ENCODE assay signal across 21 mouse cellular contexts in the genomic region with DNA sequence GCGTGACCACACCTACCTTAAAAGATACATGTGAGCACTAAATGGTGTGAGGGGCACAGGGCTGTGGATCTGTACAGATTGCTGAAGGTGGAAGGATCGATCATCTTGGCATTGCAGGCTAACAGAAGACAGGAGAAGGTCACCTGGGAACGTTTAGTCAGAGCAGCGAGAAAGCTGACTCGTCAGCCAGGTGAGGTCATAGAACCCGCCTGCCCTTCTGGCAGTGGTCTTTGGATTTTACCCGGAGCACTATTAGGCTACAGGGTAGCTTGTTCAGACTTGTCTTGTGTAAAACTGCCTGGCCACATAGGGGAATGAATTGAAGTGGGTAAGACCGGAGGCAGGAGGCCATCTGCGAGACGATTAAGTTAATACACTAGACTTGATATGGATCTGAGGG. TPM values are rescaled to one million over a fixed set of nuclear protein-coding genes. Genes with fewer than 3 reads are reported as not detected.
"Had no signal": no experiment of that assay in that cellular context is flagged by ENCODE, and none has a peak within 500 bp of the region (broad histone marks: within the 10 kb centered on the region; RNA-seq: fewer than 3 reads in every experiment).

No protein-coding gene starts in this region.

- H3K4me3 ChIP-seq: limb, embryonic 10.5 days; limb, embryonic 13.5 days; midbrain, embryonic 12.5 days; midbrain, embryonic 15.5 days; neural tube, embryonic 12.5 days; neural tube, embryonic 15.5 days had no signal

- H3K27me3 ChIP-seq: midbrain, embryonic 12.5 days; midbrain, embryonic 15.5 days; neural tube, embryonic 12.5 days; neural tube, embryonic 15.5 days had no signal

- H3K27ac ChIP-seq: hindbrain, embryonic 14.5 days; hindbrain, postnatal 0 days; kidney, postnatal 0 days; limb, embryonic 10.5 days; limb, embryonic 13.5 days; liver, embryonic 14.5 days; macrophage; midbrain, embryonic 12.5 days; midbrain, embryonic 15.5 days; neural tube, embryonic 12.5 days; neural tube, embryonic 15.5 days; stomach, postnatal 0 days had no signal

- H3K4me1 ChIP-seq: limb, embryonic 13.5 days; midbrain, embryonic 12.5 days; midbrain, embryonic 15.5 days; neural tube, embryonic 15.5 days had no signal

- H3K9ac ChIP-seq: hindbrain, embryonic 14.5 days; limb, embryonic 13.5 days; liver, embryonic 14.5 days; liver, postnatal 0 days; lung, embryonic 14.5 days; midbrain, embryonic 12.5 days; midbrain, embryonic 15.5 days; neural tube, embryonic 12.5 days; neural tube, embryonic 15.5 days had no signal

- DNase-seq: liver, postnatal 0 days; lung, embryonic 14.5 days; right cerebral cortex, adult 18-20 months; right cerebral cortex, postnatal 14 days; right cerebral cortex, postnatal 4 days; thymus, adult 2 months; thymus, postnatal 14 days; thymus, postnatal 4 days had no signal

- H3K36me3 ChIP-seq: limb, embryonic 10.5 days; limb, embryonic 13.5 days; midbrain, embryonic 12.5 days; midbrain, embryonic 15.5 days; neural tube, embryonic 12.5 days; neural tube, embryonic 15.5 days had no signal

RNA-seq across cellular contexts. Expression of a gene that starts 43.4 kb away (rescaled TPM):
- total RNA-seq: megakaryocyte, adult 5-6 weeks had no signal
- polyA plus RNA-seq: liver, postnatal 0 days; macrophage had no signal
